Mouse (Mus musculus): ENCODE results near the gene Slamf8.

The Slamf8 gene

GRCm38 (mm10) chr1:172593321-172593720 lies 3.0 kb upstream of the Slamf8 start:
- no peak for DNase-seq

- peak; percentile 55 for DNase-seq
Observed at GRCm38 (mm10) chr1:172585612-172586567, 4.5 kb downstream of the Slamf8 start.

GRCm38 (mm10) chr1:172585026-172585425 lies 5.3 kb downstream of the Slamf8 start:
- DNase-seq, result no peak

GRCm38 (mm10) chr1:172584271-172584670 lies 6.1 kb downstream of the Slamf8 start:
- no peak for DNase-seq

GRCm38 (mm10) chr1:172582436-172582835 lies 7.9 kb downstream of the Slamf8 start:
- DNase-seq, result no peak

GRCm38 (mm10) chr1:172580116-172580515 lies 10.3 kb downstream of the Slamf8 start:
- DNase-seq, result no peak

GRCm38 (mm10) chr1:172567758-172568157 lies 22.6 kb downstream of the Slamf8 start:
- DNase-seq, result peak; percentile 18

GRCm38 (mm10) chr1:172566131-172566530 lies 24.2 kb downstream of the Slamf8 start:
- no peak for DNase-seq

- no peak for DNase-seq
Observed at GRCm38 (mm10) chr1:172563465-172563828, 26.9 kb downstream of the Slamf8 start.

- DNase-seq, result peak; percentile 89
Observed at GRCm38 (mm10) chr1:172562641-172563464, 27.5 kb downstream of the Slamf8 start.

- no peak for DNase-seq
Observed at GRCm38 (mm10) chr1:172555638-172556037, 34.7 kb downstream of the Slamf8 start, which contains the start of gene Vsig8. Gene Vsig8 (plus strand): TSS chr1:172555938.

GRCm38 (mm10) chr1:172552623-172553022 lies 37.7 kb downstream of the Slamf8 start:
- no peak for DNase-seq

- DNase-seq, result no peak
Observed at GRCm38 (mm10) chr1:172551009-172551408, 39.4 kb downstream of the Slamf8 start.

GRCm38 (mm10) chr1:172550551-172550951 lies 39.8 kb downstream of the Slamf8 start:
- DNase-seq, result peak; percentile 77

- no peak for DNase-seq
Observed at GRCm38 (mm10) chr1:172549717-172550116, 40.7 kb downstream of the Slamf8 start.

- no peak for DNase-seq
Observed at GRCm38 (mm10) chr1:172549314-172549713, 41.1 kb downstream of the Slamf8 start.

- no peak for DNase-seq
Observed at GRCm38 (mm10) chr1:172548501-172548900, 41.9 kb downstream of the Slamf8 start.

- DNase-seq, result no peak
Observed at GRCm38 (mm10) chr1:172546062-172546461, 44.3 kb downstream of the Slamf8 start.

- no peak for DNase-seq
Observed at GRCm38 (mm10) chr1:172540283-172540820, 50.0 kb downstream of the Slamf8 start.

GRCm38 (mm10) chr1:172539827-172540226 lies 50.5 kb downstream of the Slamf8 start:
- no peak for DNase-seq

- no peak for DNase-seq
Observed at GRCm38 (mm10) chr1:172535116-172535515, 55.3 kb downstream of the Slamf8 start.

GRCm38 (mm10) chr1:172532551-172532950 lies 57.8 kb downstream of the Slamf8 start:
- DNase-seq, result peak; percentile 81

Measured in embryo, embryonic 11 days (tissue).